Mouse (Mus musculus) thymus, postnatal 36 days (tissue): Measurements from ENCODE around the gene Anxa1.

Source experiments
- DNase-seq, 2 experiments: peaks; one replicate each; pipeline ENCODE4 v3.0.0; 2022; ENCODE audit warnings: mixed read lengths in 2 of 2

The Anxa1 gene

DNA sequence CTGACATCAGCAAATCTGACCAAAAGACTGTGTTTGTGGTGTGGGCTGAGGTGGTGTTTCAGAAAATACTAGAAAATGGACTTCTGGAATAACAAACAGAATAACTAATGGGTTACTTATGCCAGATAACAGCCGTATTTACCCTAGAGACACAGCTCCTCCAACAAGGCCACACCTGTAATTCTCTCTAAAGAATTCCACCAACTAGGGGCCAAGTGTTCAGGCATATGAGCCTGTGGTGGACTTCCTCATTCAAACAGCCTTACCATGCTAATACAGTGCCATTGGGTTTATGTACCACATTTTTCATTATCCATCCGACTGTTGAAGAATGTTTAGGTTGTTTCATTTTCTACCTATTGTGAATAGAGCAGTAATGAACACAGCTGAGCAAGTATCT, 20.6 kb downstream of the Anxa1 start:
- DNase-seq: no peak

DNA sequence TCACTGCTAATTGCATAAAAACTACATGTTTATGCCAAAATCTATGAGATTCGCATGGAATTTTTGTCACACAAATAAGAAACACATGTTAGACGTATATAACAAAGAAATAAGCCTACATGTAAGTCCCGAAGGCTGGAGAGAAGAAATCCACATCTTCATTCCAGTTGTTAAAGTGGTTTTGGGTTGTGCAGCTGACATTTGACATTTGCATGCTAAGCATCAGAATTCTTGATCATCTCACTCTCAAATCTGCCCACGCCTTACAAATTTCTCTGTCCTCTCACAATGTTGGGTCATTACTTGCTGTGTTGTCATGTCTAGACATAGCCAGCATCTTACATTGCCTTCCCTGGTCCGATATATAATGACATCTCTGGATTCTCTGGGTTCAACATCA, 24.2 kb downstream of the Anxa1 start:
- no peak for DNase-seq

DNA sequence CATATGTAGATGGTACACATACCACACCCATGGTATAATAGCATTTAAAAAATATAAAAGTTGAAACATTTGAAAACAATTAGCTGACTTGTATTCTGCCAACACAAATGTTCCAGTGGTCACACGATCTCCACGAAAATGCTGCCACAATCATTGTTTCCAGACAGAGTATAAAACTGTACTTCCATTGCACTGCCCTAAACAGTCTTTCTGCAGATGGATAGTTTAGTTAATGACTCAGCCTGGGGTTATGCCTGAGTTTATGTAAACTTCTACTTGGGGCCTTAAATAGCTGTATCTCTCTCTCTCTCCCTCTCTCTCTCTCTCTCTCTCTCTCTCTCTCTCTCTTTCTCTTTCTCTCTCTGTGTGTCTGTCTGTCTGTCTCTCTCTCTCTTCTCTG, 24.7 kb downstream of the Anxa1 start:
- DNase-seq: no peak

DNA sequence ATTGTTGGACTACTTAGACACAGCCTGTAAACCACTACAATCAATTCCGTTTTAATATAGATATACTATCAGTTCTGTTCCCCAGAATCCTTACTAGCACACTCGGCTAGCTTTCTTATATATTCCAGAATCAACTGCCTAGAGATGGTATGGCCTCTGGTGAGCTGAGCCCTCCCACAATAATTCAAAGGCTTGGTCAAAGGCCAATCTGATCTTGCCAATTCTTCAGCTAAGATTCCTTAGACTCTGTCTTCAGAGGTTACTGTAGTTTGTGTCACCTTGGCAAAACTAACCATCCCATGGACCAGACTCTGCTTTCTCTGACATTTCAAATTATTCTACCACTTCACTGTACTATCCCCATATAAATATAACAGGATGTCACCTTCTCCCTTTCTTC, 25.4 kb downstream of the Anxa1 start:
- no peak for DNase-seq

DNA sequence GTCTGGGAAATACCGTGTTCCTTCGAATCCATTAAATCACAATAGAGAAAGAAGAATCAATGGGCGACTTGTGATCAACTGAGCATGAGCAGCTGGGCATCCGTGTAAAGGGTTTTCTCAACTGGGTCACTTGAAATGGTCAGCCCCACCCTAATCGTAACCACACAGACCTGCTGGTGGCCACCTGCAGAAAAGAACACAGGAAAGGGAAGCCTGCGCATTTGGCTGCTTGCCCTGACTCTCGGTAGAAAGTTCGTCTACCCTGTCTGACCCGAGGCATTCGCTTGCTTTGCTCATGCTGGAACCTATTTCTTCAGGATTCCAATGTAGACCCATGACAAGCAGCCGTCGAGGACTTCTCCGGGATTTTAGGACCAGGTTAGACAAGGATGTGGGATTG, 25.8 kb downstream of the Anxa1 start:
- no peak for DNase-seq

DNA sequence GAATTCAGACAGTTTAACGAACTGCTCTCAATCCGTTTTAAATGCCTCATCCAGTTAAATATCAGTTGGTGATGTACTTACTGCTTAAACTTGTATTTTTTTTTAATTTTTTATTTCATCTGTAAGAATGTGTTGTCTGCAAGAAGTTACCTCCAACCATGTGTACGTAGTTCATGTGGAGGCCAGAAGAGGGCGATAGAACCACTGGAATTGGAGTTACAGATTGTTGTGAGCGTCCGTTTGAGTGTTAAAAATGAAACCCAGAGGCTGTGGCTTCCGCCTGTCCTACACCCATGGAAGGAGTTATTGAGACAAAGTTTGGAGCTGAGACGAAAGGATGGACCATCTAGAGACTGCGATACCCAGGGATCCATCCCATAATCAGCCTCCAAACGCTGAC, 27.5 kb downstream of the Anxa1 start:
- DNase-seq: no peak

DNA sequence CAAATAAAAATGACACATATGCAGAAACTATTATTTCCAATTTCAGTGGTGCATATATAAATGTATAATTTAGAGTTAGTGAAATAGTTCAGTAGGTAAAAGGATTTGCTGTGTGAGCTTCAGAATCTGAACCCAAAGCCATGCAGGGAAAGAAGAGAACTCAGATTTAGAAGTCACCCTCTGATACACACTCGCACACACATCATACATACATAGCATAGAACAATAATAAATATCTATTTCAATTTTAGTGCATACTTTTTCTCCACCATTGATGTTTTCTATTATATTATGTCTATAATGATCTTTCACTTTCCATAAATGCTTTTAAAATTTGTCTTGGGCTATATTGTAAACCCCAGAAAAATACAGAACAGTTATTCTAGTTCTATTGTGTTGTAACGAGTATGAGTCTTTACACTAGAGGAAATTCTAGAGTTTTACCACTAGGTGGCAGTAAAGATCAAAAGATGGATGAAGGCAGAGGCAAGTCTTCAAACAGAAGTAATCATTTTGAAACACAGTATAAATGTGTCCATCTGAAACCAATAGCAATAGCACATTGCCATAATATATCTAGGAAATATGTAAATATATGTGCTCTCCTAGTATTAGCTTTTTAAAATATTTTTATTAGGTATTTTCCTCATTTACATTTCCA, 28.7 kb downstream of the Anxa1 start:
- DNase-seq: no peak

DNA sequence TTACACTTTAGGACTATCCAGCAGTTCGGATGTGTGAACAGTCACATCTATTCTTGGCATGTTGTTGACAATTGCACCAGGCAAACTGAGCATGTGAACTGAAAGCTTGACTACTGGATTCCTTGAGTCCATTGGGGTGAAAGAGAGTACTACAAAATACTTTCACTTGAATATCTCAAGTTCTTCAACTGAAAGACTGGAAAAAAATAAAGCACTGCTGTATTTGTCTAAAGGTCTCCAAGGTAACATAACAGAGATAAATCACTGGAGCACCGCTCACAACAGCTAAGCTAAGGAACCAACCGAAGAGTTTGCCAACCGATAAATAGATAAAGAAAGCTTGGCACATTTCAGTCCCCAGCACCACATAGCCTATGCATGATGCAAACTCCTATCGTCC, 32.1 kb downstream of the Anxa1 start:
- DNase-seq: no peak

DNA sequence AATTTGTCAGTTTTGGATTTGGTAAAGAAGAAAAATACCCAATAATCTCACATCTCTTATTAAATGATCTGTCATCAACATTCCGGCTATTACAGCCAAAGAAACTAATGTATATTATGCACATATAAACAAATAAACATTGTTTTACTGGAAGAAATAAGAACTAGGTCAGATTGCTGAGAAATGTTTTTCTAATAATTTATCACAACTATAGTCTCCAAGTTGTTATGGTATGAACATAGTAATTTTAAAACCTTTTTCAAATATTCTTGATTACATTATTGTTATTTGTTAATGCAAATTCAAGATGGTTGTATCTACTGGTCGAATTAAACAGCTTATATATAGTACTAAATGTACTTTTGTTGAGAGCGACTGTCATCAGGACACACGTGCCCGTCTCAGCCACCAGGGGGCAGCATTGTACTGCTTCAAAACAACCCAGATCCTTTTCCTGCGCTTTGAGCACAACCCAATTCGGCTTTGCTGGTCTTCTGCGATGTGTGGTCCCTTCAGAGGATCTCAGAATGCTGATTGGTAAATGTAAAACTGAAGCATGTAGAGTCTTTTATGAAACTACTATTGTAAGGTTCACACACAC, 45.3 kb downstream of the Anxa1 start:
- DNase-seq: peak; percentile 43 to 61

DNA sequence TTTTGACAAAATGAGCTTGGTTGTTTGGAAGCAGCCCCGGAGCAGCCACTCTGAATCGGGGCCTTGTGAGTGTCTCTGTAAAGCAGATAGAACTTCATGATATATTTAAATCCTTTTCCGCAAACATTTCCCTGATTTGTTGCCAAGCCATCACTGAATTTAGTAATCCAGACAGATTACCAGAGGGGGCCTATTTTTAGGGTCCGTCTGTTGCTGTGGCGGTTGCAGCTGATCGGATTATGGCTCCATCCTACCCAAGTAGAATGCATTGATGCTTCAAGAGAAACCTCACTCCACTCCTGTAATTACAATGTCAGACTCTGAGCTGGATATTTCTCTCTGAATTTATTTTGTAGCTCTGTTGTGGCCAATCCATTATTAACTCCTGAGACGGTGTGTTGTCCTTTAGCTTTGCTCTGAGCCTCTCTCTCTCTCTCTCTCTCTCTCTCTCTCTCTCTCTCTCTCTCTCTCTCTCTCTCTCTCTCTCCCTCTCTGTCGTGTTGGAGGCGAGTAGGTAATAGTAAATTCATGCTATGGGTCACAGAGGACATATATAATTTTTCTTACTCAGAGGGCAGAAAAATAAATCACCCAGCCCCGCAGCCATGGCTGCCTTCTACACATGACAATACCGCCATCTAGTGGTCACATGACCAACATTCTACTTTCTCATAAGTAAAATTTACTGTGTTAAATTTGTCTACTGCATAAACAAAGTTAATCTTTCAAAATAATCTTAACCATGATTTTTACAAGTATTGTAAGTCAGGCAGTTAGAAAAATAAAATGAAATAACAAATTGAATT, 46.0 kb downstream of the Anxa1 start:
- no peak for DNase-seq

DNA sequence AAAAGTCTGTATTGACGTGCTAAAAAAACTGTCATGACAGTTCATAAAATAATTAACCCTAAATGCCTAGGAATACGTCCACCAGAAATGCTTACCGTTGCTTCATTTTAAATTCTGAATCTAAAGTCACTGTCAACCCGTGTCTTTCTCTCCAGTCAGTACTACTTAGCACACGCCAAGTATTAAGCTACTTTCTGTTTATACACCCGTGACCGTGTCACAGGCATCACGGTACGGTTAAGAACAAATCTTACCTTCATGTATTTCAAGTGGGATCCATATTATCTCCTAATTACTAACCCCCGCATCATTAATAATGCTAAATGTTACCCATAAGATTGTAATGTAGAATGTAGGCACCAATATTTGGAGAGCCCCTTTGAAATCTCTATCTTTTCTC, 46.7 kb downstream of the Anxa1 start:
- no peak for DNase-seq
